ENCODE assay signal across 7 mouse cellular contexts in the genomic region with DNA sequence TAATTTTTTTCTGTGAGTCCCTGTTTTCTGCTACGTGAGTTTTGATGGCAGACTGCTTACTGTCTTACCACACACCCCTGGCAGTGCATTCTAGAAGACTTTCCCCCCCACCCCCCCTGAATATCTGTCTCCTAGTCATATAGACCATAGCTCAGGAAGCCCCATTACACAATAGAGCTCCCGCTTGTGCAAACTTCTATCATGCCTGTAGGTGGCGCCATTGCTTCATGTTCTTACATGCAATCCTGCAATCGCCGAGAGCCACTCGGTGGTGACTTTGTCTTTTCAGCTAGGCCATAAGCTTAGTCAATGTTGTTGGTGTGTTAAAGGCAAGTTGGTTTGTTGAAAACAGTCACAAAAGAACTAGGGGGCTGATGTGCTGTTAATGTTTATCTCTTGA. TPM values are rescaled to one million over a fixed set of nuclear protein-coding genes. Genes with fewer than 3 reads are reported as not detected.
DNase-seq lines count a peak whose midpoint lies in the region; ATAC-seq lines count a peak whose summit lies in the region.

No protein-coding gene starts in this region.

- no peaks in the 10 kb centered on the region for H3K27me3 ChIP-seq in forebrain, embryonic 16.5 days (replicated peaks; ENCODE audit: control insufficient read depth, insufficient read depth, low read length)
- no peaks in the 10 kb centered on the region for H3K27me3 ChIP-seq in hindbrain, embryonic 15.5 days
- H3K27me3 ChIP-seq in midbrain, embryonic 13.5 days: no peaks in the 10 kb centered on the region

- 3% methylated on average over 6 of the region's 6 CpGs for WGBS in forebrain, embryonic 16.5 days
- under 1% methylated on average over 6 of the region's 6 CpGs for WGBS in hindbrain, embryonic 15.5 days
- under 1% methylated on average over 6 of the region's 6 CpGs for WGBS in midbrain, embryonic 13.5 days

- H3K9me3 ChIP-seq in forebrain, embryonic 16.5 days (ENCODE audit: control insufficient read depth, low read length): no peaks in the 10 kb centered on the region
- H3K9me3 ChIP-seq in hindbrain, embryonic 15.5 days: no peaks in the 10 kb centered on the region
- H3K9me3 ChIP-seq in midbrain, embryonic 13.5 days: no peaks in the 10 kb centered on the region

- no peak overlapping the region for H3K27ac ChIP-seq in forebrain, embryonic 16.5 days (ENCODE audit: low read length)
- H3K27ac ChIP-seq in hindbrain, embryonic 15.5 days (replicated peaks): no peak overlapping the region
- H3K27ac ChIP-seq in midbrain, embryonic 13.5 days: no peak overlapping the region

- no peaks in the 10 kb centered on the region for H3K36me3 ChIP-seq in forebrain, embryonic 16.5 days (ENCODE audit: control insufficient read depth, insufficient read depth)
- no peaks in the 10 kb centered on the region for H3K36me3 ChIP-seq in hindbrain, embryonic 15.5 days
- H3K36me3 ChIP-seq in midbrain, embryonic 13.5 days: no peaks in the 10 kb centered on the region

- no peak overlapping the region for H3K4me2 ChIP-seq in forebrain, embryonic 16.5 days (ENCODE audit: low read length)
- H3K4me2 ChIP-seq in hindbrain, embryonic 15.5 days: no peak overlapping the region
- H3K4me2 ChIP-seq in midbrain, embryonic 13.5 days (replicated peaks): no peak overlapping the region

- no peaks in the 10 kb centered on the region for H3K4me1 ChIP-seq in forebrain, embryonic 16.5 days (replicated peaks; ENCODE audit: control insufficient read depth, insufficient read depth, low read length)
- H3K4me1 ChIP-seq in hindbrain, embryonic 15.5 days (replicated peaks): no peaks in the 10 kb centered on the region
- H3K4me1 ChIP-seq in midbrain, embryonic 13.5 days (replicated peaks): no peaks in the 10 kb centered on the region

- H3K9ac ChIP-seq in forebrain, embryonic 16.5 days (replicated peaks; ENCODE audit: low read depth, low read length): no peak overlapping the region
- no peak overlapping the region for H3K9ac ChIP-seq in hindbrain, embryonic 15.5 days
- no peak overlapping the region for H3K9ac ChIP-seq in midbrain, embryonic 13.5 days (replicated peaks)

- DNase-seq in NIH3T3 (ENCODE audit: low read depth): peak; percentile 89
- DNase-seq in cerebellum, adult 11 months: peak; percentile 68
- peak; percentile 39 to 47 for DNase-seq in left cerebral cortex, adult 8-10 months (ENCODE audit: low spot score in 2 of 2)
- DNase-seq in spleen, adult 18-20 months: peak; percentile 14 to 57

- peak; percentile 88 for ATAC-seq in forebrain, embryonic 16.5 days
- peak; percentile 91 for ATAC-seq in hindbrain, embryonic 15.5 days (ENCODE audit: low FRiP score, low read depth)
- peak; percentile 81 for ATAC-seq in midbrain, embryonic 13.5 days

- no peak overlapping the region for H3K4me3 ChIP-seq in forebrain, embryonic 16.5 days (replicated peaks; ENCODE audit: low read length)
- no peak overlapping the region for H3K4me3 ChIP-seq in hindbrain, embryonic 15.5 days
- no peak overlapping the region for H3K4me3 ChIP-seq in midbrain, embryonic 13.5 days (replicated peaks)

RNA-seq across cellular contexts. Expression of a gene that starts 10.9 kb away (rescaled TPM):
- 0.29 and 0.30 TPM in 2 replicates for polyA plus RNA-seq in forebrain, embryonic 16.5 days (2015; fragmentation: Nextera tagmentation; extraction: Ambion mirVana)
- 0.18 and 0.25 TPM in 2 replicates for polyA plus RNA-seq in hindbrain, embryonic 15.5 days (2015; fragmentation: Nextera tagmentation; extraction: Ambion mirVana)
- total RNA-seq in left cerebral cortex, adult 8-10 months (2022): under 1 TPM in 2 of 4 experiments, not detected in 2; 0.30 to 0.57 TPM
- 0.05 TPM in 1 of 2 replicates, not detected in the other for polyA plus RNA-seq in midbrain, embryonic 13.5 days (2015; fragmentation: Nextera tagmentation; extraction: Ambion mirVana)

RNA-seq across cellular contexts. Expression of a gene that starts 26.6 kb away (rescaled TPM):
- 0.66 and 1.0 TPM in 2 replicates for polyA plus RNA-seq in forebrain, embryonic 16.5 days (2015; fragmentation: Nextera tagmentation; extraction: Ambion mirVana)
- polyA plus RNA-seq in hindbrain, embryonic 15.5 days (2015; fragmentation: Nextera tagmentation; extraction: Ambion mirVana): 1.3 and 1.6 TPM in 2 replicates
- 1 to 10 TPM in 3 of 4 experiments, under 1 TPM in 1; 0.94 to 1.9 (median 1.9) TPM for total RNA-seq in left cerebral cortex, adult 8-10 months (2022)
- polyA plus RNA-seq in midbrain, embryonic 13.5 days (2015; fragmentation: Nextera tagmentation; extraction: Ambion mirVana): 1.3 and 1.7 TPM in 2 replicates

Comparison
In these comparisons a context has a peak if more than half of its experiments do, and no peak if none do; other contexts are left out.
1. DNase-seq: peak in every context shown above with its lines; median percentile 89 in NIH3T3; 68 in cerebellum, adult 11 months; 43 in left cerebral cortex, adult 8-10 months; 36 in spleen, adult 18-20 months.